Mouse (Mus musculus) myocyte (in vitro differentiated cells): ENCODE results near the gene Cbll1. TPM values are rescaled to one million over a fixed set of nuclear protein-coding genes. Genes with fewer than 3 reads are reported as not detected.

Experiments
- H3K27me3 ChIP-seq: one replicate; pipeline ENCODE4 v1.6.1; 2011; ENCODE audit not compliant: control insufficient read depth, insufficient read depth, insufficient read length
- H3K36me3 ChIP-seq: one replicate; pipeline ENCODE4 v1.6.1; 2011; ENCODE audit not compliant: control insufficient read depth, insufficient read depth
- H3K4me2 ChIP-seq: one replicate; pipeline ENCODE4 v1.6.1; 2011; ENCODE audit warnings: low read depth, control low read depth
- H3K4me3 ChIP-seq: one replicate; pipeline ENCODE4 v1.5.1; 2011; ENCODE audit warnings: mild to moderate bottlenecking, control low read depth, moderate library complexity
- H3K79me2 ChIP-seq: one replicate; pipeline ENCODE4 v1.6.1; 2011; ENCODE audit not compliant: control insufficient read depth, insufficient read depth
- H3ac ChIP-seq: one replicate; pipeline ENCODE4 v1.6.1; 2011; ENCODE audit not compliant: control insufficient read depth, insufficient read length
- CEBPB ChIP-seq: IDR thresholded peaks from 2 replicates; pipeline ENCODE4 v1.6.1; 2011; ENCODE audit warnings: mild to moderate bottlenecking, moderate library complexity; ENCODE audit not compliant: poor library complexity, insufficient read depth, severe bottlenecking
- E2F4 ChIP-seq: IDR thresholded peaks from one replicate; pipeline ENCODE4 v1.6.1; 2011; ENCODE audit warnings: mild to moderate bottlenecking, control low read depth, moderate library complexity; ENCODE audit not compliant: insufficient read depth
- MAX ChIP-seq: IDR thresholded peaks from one replicate; pipeline ENCODE4 v1.6.1; 2011; ENCODE audit warnings: low read depth, mild to moderate bottlenecking, control low read depth
- MYOD1 ChIP-seq, 3 experiments: IDR thresholded peaks; one replicate each; pipeline ENCODE4 v1.6.1; 2011; ENCODE audit warnings: control low read depth in 2 of 3, low read depth in 2 of 3, mild to moderate bottlenecking in 2 of 3, moderate library complexity in 1 of 3; ENCODE audit not compliant: insufficient read length in 2 of 3, control insufficient read depth in 1 of 3
- MYOG ChIP-seq, 3 experiments: IDR thresholded peaks; one replicate each; pipeline ENCODE4 v1.6.1; 2011; ENCODE audit warnings: control low read depth in 2 of 3, low read depth in 2 of 3, mild to moderate bottlenecking in 2 of 3; ENCODE audit not compliant: insufficient read length in 2 of 3, control insufficient read depth in 1 of 3, insufficient read depth in 1 of 3
- POLR2A ChIP-seq: IDR thresholded peaks from one replicate; pipeline ENCODE4 v1.6.1; 2011; ENCODE audit warnings: low read depth, mild to moderate bottlenecking, control low read depth, moderate library complexity; ENCODE audit not compliant: insufficient read length
- POLR2AphosphoS2 ChIP-seq: IDR thresholded peaks from one replicate; pipeline ENCODE4 v1.6.1; 2011; ENCODE audit warnings: low read depth, control low read depth; ENCODE audit not compliant: insufficient read length
- SRF ChIP-seq: IDR thresholded peaks from one replicate; pipeline ENCODE4 v1.6.1; 2011; ENCODE audit warnings: low read depth; ENCODE audit not compliant: control insufficient read depth, insufficient read length
- TCF12 ChIP-seq: IDR thresholded peaks from one replicate; pipeline ENCODE4 v1.6.1; 2011; ENCODE audit warnings: mild to moderate bottlenecking, control low read depth; ENCODE audit not compliant: poor library complexity, insufficient read depth, severe bottlenecking
- USF1 ChIP-seq: IDR thresholded peaks from one replicate; pipeline ENCODE4 v1.6.1; 2011; ENCODE audit warnings: low read depth, mild to moderate bottlenecking, control low read depth, moderate library complexity
- polyA plus RNA-seq: library from polyadenylated mRNA; unstranded; fragments of >200 nt; fragmentation: generic; extraction: Trizol; gene quantifications from one replicate; pipeline ENCODE4 v1.2.1, GENCODE M21; 2012; ENCODE audit warnings: missing spikeins

Cbll1 gene
- polyA plus RNA-seq, 1 experiment = 8.6 TPM

GRCm38 (mm10) chr12:31439612-31440011, 59.8 kb downstream of the Cbll1 start:
- Histone ChIP-seq H3ac (no peak overlapping the region), H3K27me3 (peaks cover 33% of the 10 kb centered on the region)
- no peak for TF ChIP-seq TCF12
- no peak for TF ChIP-seq POLR2AphosphoS2
- no peak for TF ChIP-seq POLR2A
- no peak for TF ChIP-seq MAX
- TF ChIP-seq USF1 = no peak

DNA sequence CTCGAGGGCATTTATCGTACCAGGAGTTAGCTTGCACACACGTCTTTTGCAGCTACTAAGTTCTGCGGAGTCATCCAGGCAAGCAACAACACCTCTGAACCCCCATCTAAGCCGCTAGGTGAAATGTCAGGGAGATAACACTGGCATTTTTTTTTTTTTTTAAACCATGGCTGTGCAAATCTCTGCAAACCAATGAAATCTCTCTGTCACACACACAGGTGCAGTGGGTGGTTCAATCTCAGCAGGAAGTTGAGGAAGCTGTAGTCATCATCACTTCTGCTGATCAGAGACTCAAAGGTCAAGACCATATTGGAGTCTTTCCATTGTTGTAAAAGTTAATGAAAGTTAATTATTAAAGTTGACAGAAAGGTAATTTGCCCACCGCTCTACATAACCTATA, 61.6 kb downstream of the Cbll1 start:
- H3K4me2 ChIP-seq = no peak overlapping the region
- H3K4me3 ChIP-seq = no peak overlapping the region
- H3K79me2 ChIP-seq = no peaks in the 10 kb centered on the region
- TF ChIP-seq TCF12 (no peak), CEBPB (no peak), MAX (no peak), SRF (no peak), MYOD1 (IDR thresholded peaks at IDR 0.05; ENCODE audit: control insufficient read depth in 1 of 3, insufficient read length in 2 of 3, low read depth in 2 of 3) (no peak), E2F4 (no peak), MYOG (IDR thresholded peaks at IDR 0.05; ENCODE audit: control insufficient read depth in 1 of 3, insufficient read depth in 1 of 3, insufficient read length in 2 of 3, low read depth in 2 of 3) (no peak)
- H3ac ChIP-seq = no peak overlapping the region
- no peaks in the 10 kb centered on the region for H3K36me3 ChIP-seq
- H3K27me3 ChIP-seq = peaks cover 19% of the 10 kb centered on the region

More at GRCm38 (mm10) chr12:31439612-31440011, 59.8 kb downstream of the Cbll1 start:
- H3K79me2 ChIP-seq = no peaks in the 10 kb centered on the region
- no peak overlapping the region for H3K4me2 ChIP-seq
- no peaks in the 10 kb centered on the region for H3K36me3 ChIP-seq
- H3K4me3 ChIP-seq = no peak overlapping the region

Other genes with a start within 250 kb of the Cbll1 start
- 69.4 TPM for gene Lamb1, start 234.4 kb downstream of the Cbll1 start, polyA plus RNA-seq
- gene Dld, start 148.2 kb downstream of the Cbll1 start, polyA plus RNA-seq = 60.9 TPM
- gene Slc26a3, start 108.7 kb downstream of the Cbll1 start, polyA plus RNA-seq = not detected
- 0.12 TPM for gene Slc26a4, start 60.4 kb upstream of the Cbll1 start, polyA plus RNA-seq
- 9.3 TPM for gene Bcap29, start 135.0 kb upstream of the Cbll1 start, polyA plus RNA-seq
- gene Dus4l, start 155.2 kb upstream of the Cbll1 start, polyA plus RNA-seq = 5.8 TPM
- gene Cog5, start 155.3 kb upstream of the Cbll1 start, polyA plus RNA-seq = 10.2 TPM
- 0.04 TPM for gene Gpr22, start 214.3 kb upstream of the Cbll1 start, polyA plus RNA-seq